Mouse (Mus musculus) layer of hippocampus, adult 11-12 months (tissue): Measurements from ENCODE around the gene Pde4d.
A peak's percentile ranks its signal among the peaks of the same experiment; 100 is the strongest.

ENCODE experiments used
- DNase-seq: peaks from one replicate; pipeline ENCODE4 v3.0.0; 2022; ENCODE audit warnings: low spot score

The Pde4d gene

DNA sequence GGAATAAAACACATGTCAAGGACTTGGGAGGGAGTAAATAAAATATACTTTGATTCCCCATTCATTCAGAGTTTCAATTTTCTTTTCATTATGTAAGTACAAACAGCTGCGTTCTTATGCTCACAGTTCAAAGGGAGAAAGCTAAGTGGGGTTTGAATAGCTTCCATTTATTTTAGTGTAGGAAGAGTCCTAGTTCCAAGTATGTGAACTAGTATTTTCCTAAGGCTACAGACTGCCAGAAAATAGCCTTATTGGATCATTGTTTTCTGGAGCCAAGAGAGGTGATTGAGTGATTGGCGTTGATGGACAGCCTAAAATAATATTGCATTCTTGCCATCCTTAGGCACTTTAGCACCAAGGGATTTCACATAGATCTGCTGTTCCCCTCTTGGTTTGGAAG is 41.1 kb downstream of the Pde4d start:
- DNase-seq = no peak

DNA sequence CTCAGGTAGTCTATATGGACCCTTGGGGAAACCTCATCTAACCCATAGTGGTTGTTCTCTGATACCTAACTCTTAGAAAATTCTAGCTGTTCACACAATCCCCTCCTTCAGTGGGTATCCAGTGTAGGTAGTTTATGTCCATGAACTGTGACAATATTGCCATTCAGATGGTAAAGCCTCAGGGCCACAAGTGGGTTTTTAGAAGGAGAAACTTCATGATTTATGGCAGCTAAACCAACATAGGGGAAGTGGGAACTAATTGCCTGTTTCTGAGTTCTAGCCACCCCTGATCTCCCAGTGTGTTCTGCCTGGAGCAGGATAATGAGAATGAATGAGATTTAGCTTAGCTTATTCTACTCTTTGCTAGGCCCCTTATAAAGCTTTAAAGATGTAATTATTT is 43.1 kb downstream of the Pde4d start:
- DNase-seq = no peak

GRCm38 (mm10) chr13:108494365-108494764 is 44.6 kb downstream of the Pde4d start:
- DNase-seq = no peak

DNA sequence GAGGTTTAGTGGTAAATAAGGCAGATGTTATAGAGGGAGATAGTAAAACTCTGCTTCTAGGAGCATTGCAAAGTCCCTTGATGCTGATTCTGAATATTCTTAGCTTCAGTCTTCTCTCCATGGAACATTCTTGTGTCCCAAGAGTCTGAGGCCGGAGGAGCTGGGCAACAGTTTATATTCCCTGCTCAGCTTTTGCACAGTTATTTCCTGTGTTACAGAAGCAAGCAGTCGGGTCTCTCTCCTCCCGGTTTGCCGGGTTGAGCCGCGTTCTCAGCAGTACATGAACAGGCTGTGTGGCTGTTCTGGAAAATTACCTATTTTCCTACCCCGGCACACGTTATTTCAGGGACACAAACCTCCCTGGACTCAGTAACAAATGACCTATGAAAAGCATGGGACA is 48.0 kb downstream of the Pde4d start:
- DNase-seq = no peak

DNA sequence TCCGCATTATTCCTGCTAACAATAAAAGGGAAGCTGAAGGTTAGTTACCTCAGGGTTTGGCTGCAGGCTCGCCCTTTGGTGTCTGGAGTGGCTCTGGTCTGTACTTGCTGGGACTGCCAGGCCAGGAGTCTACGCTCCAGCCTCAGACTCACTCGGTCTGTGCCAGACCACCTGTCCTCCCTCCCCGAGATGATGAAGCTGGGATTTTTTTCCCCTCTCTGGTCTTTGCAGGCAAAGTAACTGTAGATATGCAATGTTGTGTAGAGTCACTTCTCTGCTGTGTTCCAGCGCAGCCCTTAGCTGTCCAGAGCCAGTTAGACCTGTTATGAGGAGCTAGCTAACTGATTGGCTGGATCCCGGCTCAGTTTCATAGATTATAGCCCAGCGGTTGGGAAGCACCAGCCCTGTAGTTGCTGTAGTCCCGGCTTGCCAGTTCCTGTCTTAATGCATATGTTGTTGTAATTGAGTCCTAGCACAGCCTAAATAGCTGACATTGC is 48.5 kb downstream of the Pde4d start:
- no peak for DNase-seq

- DNase-seq = no peak
Observed at GRCm38 (mm10) chr13:108498773-108499313, 49.1 kb downstream of the Pde4d start.

GRCm38 (mm10) chr13:108501386-108501785 is 51.6 kb downstream of the Pde4d start:
- DNase-seq = no peak

DNA sequence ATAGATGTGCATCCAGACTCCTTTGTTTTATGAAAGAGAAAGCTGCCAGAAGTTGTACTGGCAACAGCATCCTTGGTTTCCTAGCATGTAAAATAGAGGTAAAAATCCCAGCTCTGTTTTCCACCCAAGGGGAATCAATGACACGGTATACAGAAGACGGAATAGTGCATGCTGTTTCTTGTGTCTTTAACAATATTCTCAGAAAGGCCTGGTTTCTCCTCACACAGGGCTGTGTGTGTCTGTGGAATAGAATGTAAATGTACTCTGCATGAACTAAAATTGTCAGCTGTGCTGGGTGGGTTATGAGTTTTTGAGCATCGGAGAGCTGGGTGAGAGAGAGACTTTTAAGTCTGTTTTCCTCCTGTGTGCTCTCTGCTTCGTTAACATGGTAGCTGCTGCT is 74.8 kb downstream of the Pde4d start:
- no peak for DNase-seq

- DNase-seq = no peak
Observed at GRCm38 (mm10) chr13:108524969-108525368, 75.2 kb downstream of the Pde4d start.

DNA sequence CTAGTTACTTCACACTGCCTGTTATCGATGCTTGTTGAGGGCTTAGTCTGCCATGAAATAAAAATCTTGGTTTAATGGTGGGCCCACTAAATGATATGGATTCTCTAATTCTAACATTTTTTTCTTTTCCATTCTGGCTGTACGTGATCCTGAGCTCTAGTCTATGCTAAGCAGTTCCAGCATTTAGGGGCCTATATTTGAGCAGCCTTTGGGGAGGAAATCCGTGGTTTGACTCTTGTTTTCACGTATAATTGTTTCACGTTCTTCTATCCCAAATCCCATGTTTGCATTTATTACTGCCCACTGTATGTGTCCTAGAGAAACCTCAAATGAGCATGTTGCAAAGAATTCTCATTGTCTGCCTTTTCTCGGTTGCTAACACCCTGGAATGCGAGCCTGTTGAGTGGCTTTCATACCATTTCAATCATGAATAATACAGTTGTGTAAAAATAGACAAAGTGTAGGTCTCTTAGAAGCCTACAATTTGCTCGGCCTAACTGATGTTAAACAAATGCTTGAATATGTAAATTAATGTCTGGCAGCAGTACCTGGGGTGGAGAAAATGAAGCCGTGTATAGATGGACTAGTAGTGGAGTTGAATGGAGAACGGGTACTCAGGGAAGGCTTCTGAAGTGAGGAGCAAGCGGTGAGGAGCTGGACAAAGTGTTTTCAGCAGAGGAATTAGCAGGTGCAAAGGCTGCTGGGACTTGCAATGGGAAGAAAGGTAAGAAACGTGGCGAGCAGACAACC is 76.7 kb downstream of the Pde4d start:
- DNase-seq = no peak

GRCm38 (mm10) chr13:108527090-108527770 is 77.5 kb downstream of the Pde4d start:
- DNase-seq = no peak

DNA sequence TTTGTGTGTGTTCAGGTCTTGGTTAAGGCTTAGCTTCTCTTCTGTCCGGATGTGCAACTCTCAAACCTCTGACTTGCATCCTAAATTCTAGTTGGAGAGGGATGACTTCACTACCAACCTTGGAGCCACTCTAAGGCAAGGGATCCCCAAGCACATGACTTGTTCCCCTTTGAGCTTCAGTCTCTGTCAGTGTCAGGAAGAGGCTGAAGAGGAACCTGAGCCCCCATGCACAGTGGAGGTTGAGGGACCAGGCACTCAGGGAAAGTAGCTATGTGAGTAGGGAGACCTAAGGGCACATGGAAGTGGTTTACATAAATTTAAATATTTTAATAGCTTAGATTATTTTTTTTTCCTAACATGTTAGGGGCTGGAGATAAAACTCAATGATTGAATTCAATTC is 78.6 kb downstream of the Pde4d start:
- no peak for DNase-seq

DNA sequence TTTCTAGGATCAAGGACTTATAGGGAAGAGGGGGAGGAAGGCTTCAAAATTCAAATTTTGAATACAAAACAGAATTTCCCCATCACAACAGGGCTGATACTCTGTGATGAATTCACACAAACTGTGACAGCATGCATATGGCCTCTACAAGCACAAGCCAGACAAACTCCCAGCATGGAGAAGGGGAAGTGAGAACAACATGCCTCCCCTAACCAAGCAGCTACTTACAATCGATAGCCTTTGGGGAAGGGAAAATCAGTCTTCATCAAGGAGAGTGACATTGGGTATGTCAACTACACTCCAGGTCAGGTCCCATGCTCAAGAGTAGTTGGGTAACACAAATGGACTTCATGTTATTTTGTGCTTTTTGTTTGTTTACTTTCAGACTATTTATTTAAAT is 83.1 kb downstream of the Pde4d start:
- no peak for DNase-seq

DNA sequence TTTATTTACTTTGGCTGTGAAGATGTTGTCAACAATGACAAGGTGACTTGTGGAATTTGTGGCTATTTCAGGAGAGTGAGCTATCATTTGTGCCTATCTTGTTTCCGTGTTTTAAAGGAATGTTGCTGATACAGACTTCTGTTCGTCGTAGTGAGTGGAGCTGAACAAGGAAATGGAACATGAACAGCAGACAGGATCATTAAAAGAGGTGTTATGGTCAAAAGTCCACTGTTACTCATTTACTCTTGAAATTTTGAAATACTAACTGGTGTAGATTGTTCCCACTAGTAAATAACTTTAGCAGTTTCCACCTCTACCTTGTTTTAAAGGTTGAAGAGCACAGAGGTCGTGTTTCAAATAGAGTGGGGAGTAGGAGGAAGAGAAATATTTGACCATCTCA is 86.7 kb downstream of the Pde4d start:
- no peak for DNase-seq

DNA sequence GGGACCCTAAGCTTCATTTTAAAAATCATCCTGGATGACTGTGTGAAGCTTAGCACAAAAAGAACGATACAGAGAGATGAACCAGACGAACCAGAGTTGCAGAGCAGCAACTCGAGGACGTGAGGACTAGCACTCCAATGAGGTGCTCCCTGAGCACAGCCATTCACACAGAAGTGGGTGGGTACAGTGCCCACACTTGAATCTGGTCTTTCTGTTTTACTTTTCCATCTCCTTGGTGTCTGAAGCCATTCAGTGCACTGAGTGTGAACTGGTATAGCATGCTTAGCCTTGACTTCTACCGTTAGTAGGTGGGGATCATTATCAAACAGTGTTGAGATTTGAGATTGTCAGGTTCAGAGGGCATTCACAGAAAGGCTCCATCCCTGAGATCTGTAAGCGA is 87.2 kb downstream of the Pde4d start:
- no peak for DNase-seq

GRCm38 (mm10) chr13:108538760-108539369 is 89.1 kb downstream of the Pde4d start:
- no peak for DNase-seq

- DNase-seq = no peak
Observed at GRCm38 (mm10) chr13:108541488-108541887, 91.7 kb downstream of the Pde4d start.

GRCm38 (mm10) chr13:108542342-108542761 is 92.6 kb downstream of the Pde4d start:
- peak; percentile 26 for DNase-seq

- DNase-seq = no peak
Observed at GRCm38 (mm10) chr13:108552288-108552687, 102.5 kb downstream of the Pde4d start.

- no peak for DNase-seq
Observed at GRCm38 (mm10) chr13:108552995-108553394, 103.2 kb downstream of the Pde4d start.

- DNase-seq = no peak
Observed at GRCm38 (mm10) chr13:108554901-108555300, 105.2 kb downstream of the Pde4d start.

- no peak for DNase-seq
Observed at GRCm38 (mm10) chr13:108596938-108597337, 147.2 kb downstream of the Pde4d start.

GRCm38 (mm10) chr13:108598673-108599072 is 148.9 kb downstream of the Pde4d start:
- DNase-seq = no peak
